Mouse (Mus musculus) C2C12 (cell line): Measurements from ENCODE around the gene Gfpt2. TPM values are rescaled to one million over a fixed set of nuclear protein-coding genes. Genes with fewer than 3 reads are reported as not detected.

Experiments used
- H3K27me3 ChIP-seq: one replicate; pipeline ENCODE4 v1.6.1; 2011; ENCODE audit not compliant: control insufficient read depth, insufficient read depth, insufficient read length
- H3K36me3 ChIP-seq: one replicate; pipeline ENCODE4 v1.6.1; 2011; ENCODE audit not compliant: control insufficient read depth, insufficient read depth
- H3K4me3 ChIP-seq: one replicate; pipeline ENCODE4 v1.5.1; 2011; ENCODE audit warnings: mild to moderate bottlenecking, control low read depth; ENCODE audit not compliant: poor library complexity, insufficient read depth, severe bottlenecking
- H3K79me2 ChIP-seq: one replicate; pipeline ENCODE4 v1.6.1; 2011; ENCODE audit not compliant: control insufficient read depth, insufficient read depth
- H3K79me3 ChIP-seq: one replicate; pipeline ENCODE4 v1.6.1; 2011; ENCODE audit warnings: low read depth, control low read depth
- H3ac ChIP-seq: one replicate; pipeline ENCODE3; 2011; ENCODE audit warnings: low read depth; ENCODE audit not compliant: control insufficient read depth, insufficient read length
- CEBPB ChIP-seq: IDR thresholded peaks from one replicate; pipeline ENCODE4 v1.6.1; 2011; ENCODE audit warnings: low read depth, mild to moderate bottlenecking, control low read depth, moderate library complexity
- CTCF ChIP-seq: IDR thresholded peaks from one replicate; pipeline ENCODE4 v1.5.1; 2011; ENCODE audit not compliant: control insufficient read depth, insufficient read depth, insufficient read length
- FOSL1 ChIP-seq: IDR thresholded peaks from one replicate; pipeline ENCODE4 v1.8.0; 2011; ENCODE audit warnings: mild to moderate bottlenecking, low read length; ENCODE audit not compliant: poor library complexity, insufficient read depth, severe bottlenecking
- MAX ChIP-seq: IDR thresholded peaks from one replicate; pipeline ENCODE4 v1.6.1; 2011; ENCODE audit warnings: mild to moderate bottlenecking, control low read depth
- MYOD1 ChIP-seq: IDR thresholded peaks from one replicate; pipeline ENCODE4 v1.6.1; 2011; ENCODE audit warnings: low read depth; ENCODE audit not compliant: control insufficient read depth, insufficient read length
- MYOG ChIP-seq: IDR thresholded peaks from one replicate; pipeline ENCODE4 v1.6.1; 2011; ENCODE audit not compliant: control insufficient read depth, insufficient read length; ENCODE audit errors: extremely low read depth
- USF1 ChIP-seq: IDR thresholded peaks from one replicate; pipeline ENCODE4 v1.6.1; 2011; ENCODE audit warnings: low read depth, mild to moderate bottlenecking, control low read depth, moderate library complexity
- polyA plus RNA-seq: library from polyadenylated mRNA; unstranded; fragments of >200 nt; fragmentation: generic; extraction: Trizol; gene quantifications from one replicate; pipeline ENCODE4 v1.2.1, GENCODE M21; 2012; ENCODE audit warnings: missing spikeins

Gene Gfpt2
- polyA plus RNA-seq, 1 experiment = 0.02 TPM

DNA sequence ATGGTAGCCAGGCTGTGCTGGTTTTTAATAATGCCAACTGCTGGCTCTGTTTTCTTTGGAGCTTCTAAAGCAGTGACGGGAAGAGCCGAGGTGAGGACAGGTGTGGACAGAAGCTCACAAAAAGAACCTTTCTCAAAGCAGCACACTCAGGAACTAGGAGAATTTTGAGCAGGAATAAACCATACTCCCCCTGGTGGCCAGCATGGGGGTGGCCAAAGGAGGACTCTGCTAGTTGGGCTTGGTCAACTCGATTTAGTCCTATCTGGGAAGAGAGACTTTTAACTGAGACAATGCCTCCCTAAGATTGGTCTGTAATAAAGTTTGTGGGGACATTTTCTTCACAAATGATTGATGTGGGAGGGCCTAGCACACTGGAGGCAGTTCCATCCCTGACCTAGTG is 51.0 kb downstream of the Gfpt2 start:
- Histone ChIP-seq H3K79me3 (no peaks in the 10 kb centered on the region), H3ac (no peak overlapping the region), H3K79me2 (peaks cover 18% of the 10 kb centered on the region), H3K27me3 (no peaks in the 10 kb centered on the region), H3K36me3 (no peaks in the 10 kb centered on the region), H3K4me3 (no peak overlapping the region)
- TF ChIP-seq MAX (no peak), FOSL1 (no peak), MYOG (no peak), MYOD1 (no peak), CTCF (peak; percentile 22), CEBPB (no peak), USF1 (no peak)

DNA sequence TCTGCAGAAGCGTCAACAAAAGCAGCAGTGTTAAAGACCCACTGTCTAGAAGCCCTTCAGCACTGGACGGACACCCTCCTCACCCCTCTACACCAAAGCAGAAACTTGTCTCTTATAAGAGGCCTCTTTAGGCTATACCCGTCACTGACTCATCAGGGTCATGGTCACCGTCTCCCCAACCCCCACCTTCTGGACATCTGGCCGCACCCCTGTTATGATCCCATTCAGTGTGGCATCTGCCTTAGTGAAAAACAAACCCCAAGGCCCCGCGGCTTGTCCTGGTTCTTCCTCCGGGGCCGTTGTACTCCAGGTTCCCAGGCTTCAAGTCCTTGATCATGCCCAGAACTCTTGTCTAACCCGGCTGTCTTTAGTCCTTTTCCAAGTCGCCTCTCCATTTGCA is 52.0 kb downstream of the Gfpt2 start:
- Histone ChIP-seq H3K4me3 (no peak overlapping the region), H3ac (no peak overlapping the region), H3K27me3 (no peaks in the 10 kb centered on the region), H3K79me3 (no peaks in the 10 kb centered on the region), H3K36me3 (no peaks in the 10 kb centered on the region), H3K79me2 (peaks cover 21% of the 10 kb centered on the region)
- TF ChIP-seq MAX (no peak), MYOD1 (no peak), USF1 (no peak), MYOG (no peak), CEBPB (no peak), CTCF (no peak), FOSL1 (no peak)

DNA sequence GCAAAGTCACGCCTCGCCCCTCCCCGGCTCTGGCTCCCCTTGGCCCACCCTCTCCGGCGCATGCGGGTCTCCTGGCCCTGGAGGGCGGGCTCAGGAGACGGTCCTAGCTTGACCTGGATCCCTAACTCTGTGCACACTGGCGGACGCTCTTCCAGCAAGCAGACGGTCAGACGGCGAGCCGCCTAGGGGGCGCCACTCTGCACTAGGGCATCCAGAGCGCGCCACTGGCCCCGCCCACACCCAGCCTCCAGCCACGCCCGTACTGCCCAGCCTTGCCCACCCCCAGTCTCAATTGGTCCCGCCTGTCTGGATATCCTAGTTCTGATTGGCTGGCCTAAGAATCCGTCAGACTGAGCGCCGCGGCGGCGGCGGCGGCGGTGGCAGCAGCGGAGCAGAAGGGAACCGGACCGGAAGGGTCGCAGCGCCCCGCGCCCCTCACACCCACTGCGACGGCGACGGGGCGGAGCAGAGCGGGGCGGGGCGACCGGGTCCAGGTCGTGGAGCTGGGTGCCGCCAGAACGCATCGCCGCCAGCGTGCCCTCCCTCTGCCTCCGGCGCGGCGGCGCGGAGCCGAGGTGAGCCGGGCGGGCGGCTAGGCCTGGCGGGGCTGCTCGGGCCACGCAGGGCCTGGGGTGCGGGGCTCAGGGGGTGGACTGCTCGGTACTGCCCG is 52.6 kb downstream of the Gfpt2 start, which contains the start of gene Mapk9:
Gene Mapk9, plus strand, starts transcription at position 351 of the 670 bp plus-strand sequence.
- Histone ChIP-seq H3K36me3 (no peaks in the 10 kb centered on the region), H3K27me3 (no peaks in the 10 kb centered on the region), H3K79me3 (no peaks in the 10 kb centered on the region), H3ac (peak within 1 kb of the TSS; percentile 97), H3K79me2 (peaks cover 25% of the 10 kb centered on the region), H3K4me3 (peak within 1 kb of the TSS; percentile 90)
- TF ChIP-seq MYOG (no peak), MYOD1 (no peak), USF1 (no peak), MAX (no peak), FOSL1 (no peak), CTCF (peak; percentile 98), CEBPB (no peak)

DNA sequence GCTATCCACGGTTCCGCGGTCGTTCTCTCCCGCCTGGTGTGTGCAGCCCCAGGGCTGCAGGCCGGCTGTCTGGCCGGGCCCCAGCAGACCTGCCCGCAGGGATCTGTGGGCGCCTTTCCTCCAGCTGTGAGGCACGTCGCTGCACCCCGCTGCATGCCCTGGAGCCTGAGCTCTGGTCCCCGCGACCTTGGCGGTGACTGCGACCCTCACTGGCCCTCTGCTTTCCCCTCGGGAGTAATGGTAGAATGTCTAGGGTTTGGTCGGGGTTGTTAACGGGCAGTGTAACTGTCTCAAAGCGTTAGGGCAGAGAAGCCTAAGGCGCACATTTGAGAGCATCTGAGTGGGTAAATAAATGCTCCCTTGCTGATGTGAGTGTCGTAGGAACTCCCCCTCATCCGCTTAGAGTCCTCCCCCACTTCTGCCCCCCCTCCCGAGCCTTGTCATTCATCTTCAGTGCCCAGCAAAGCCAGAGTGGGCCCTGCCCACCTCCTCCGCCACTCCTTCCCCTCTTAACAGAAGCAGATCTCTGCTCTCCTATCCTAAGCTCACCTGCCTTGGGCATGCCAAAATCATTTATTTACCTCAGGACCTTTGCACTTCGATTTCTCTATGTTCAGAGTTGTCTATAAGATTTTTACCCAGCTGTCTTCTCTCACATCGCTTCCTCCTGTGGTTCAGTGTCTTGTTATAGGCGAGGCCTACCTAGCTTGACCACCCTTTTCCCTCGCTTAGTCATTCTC is 53.3 kb downstream of the Gfpt2 start:
- Histone ChIP-seq H3ac (peak overlapping the region; percentile 97), H3K79me2 (peaks cover 25% of the 10 kb centered on the region), H3K36me3 (no peaks in the 10 kb centered on the region), H3K79me3 (no peaks in the 10 kb centered on the region), H3K27me3 (no peaks in the 10 kb centered on the region), H3K4me3 (peak overlapping the region; percentile 90)
- TF ChIP-seq USF1 (no peak), FOSL1 (no peak), CTCF (no peak), MYOD1 (no peak), CEBPB (no peak), MAX (no peak), MYOG (no peak)

DNA sequence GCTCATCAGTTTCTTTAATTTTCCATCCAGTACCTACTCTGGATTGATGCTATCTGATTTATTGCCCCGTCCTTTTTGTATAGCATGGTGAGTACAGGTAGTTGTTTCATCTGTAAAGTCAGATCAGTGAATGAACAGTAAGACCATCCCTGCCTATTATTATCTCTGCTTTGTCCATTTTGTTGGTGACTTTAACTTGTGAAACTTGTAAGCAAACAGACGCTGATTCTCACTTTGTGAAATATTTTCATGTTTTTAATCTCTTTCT is 53.8 kb downstream of the Gfpt2 start:
- peak overlapping the region; percentile 90 for H3K4me3 ChIP-seq
- no peaks in the 10 kb centered on the region for H3K79me3 ChIP-seq
- H3K27me3 ChIP-seq = no peaks in the 10 kb centered on the region
- peaks cover 25% of the 10 kb centered on the region for H3K79me2 ChIP-seq
- no peak for TF ChIP-seq FOSL1
- H3ac ChIP-seq = no peak overlapping the region
- no peaks in the 10 kb centered on the region for H3K36me3 ChIP-seq

- Histone ChIP-seq H3K27me3 (no peaks in the 10 kb centered on the region), H3K4me3 (no peak overlapping the region), H3K79me3 (no peaks in the 10 kb centered on the region), H3K79me2 (peaks cover 25% of the 10 kb centered on the region), H3K36me3 (no peaks in the 10 kb centered on the region), H3ac (peak overlapping the region; percentile 30)
- TF ChIP-seq MYOD1 (no peak), MAX (no peak), CEBPB (no peak), MYOG (no peak), USF1 (no peak), CTCF (no peak), FOSL1 (no peak)
These were observed 54.3 kb downstream of the Gfpt2 start for GRCm38 (mm10) chr11:49848080-49848815.
